Mouse (Mus musculus) midbrain, embryonic 15.5 days (tissue): ENCODE results near the gene Gm44965. TPM values are rescaled to one million over a fixed set of nuclear protein-coding genes. Genes with fewer than 3 reads are reported as not detected.

Experiments used
- ATAC-seq: fragments of 200-750 bp; cut with Nextera tagmentation; replicated peaks from 2 replicates; pipeline ENCODE4 v1.8.0; 2017; ENCODE audit warnings: moderate TSS enrichment
- H3K27ac ChIP-seq: fragments of 300-500 bp; sonication (generic); 2 replicates; pipeline ENCODE4 v1.5.1; 2015; ENCODE audit warnings: mild to moderate bottlenecking, inconsistent platforms
- H3K27me3 ChIP-seq: fragments of 300-500 bp; sonication (generic); replicated peaks from 2 replicates; pipeline ENCODE4 v1.6.1; 2015; ENCODE audit warnings: inconsistent platforms
- H3K36me3 ChIP-seq: fragments of 300-500 bp; sonication (generic); replicated peaks from 2 replicates; pipeline ENCODE4 v1.6.1; 2015; ENCODE audit warnings: inconsistent platforms
- H3K4me1 ChIP-seq: fragments of 300-500 bp; sonication (generic); 2 replicates; pipeline ENCODE4 v1.6.1; 2015; ENCODE audit warnings: inconsistent platforms
- H3K4me2 ChIP-seq: fragments of 300-500 bp; sonication (generic); 2 replicates; pipeline ENCODE4 v1.6.1; 2015; ENCODE audit warnings: inconsistent platforms, mild to moderate bottlenecking, moderate library complexity
- H3K4me3 ChIP-seq: fragments of 300-500 bp; sonication (generic); 2 replicates; pipeline ENCODE4 v1.5.1; 2015; ENCODE audit warnings: mild to moderate bottlenecking, inconsistent platforms
- H3K9ac ChIP-seq: fragments of 300-500 bp; sonication (generic); 2 replicates; pipeline ENCODE4 v1.6.1; 2015; ENCODE audit warnings: mild to moderate bottlenecking, inconsistent platforms
- H3K9me3 ChIP-seq: fragments of 300-500 bp; sonication (generic); 2 replicates; pipeline ENCODE4 v1.6.1; 2016; ENCODE audit warnings: inconsistent platforms
- WGBS: fragments of 180-500 bp; shearing (Covaris S2); methylation state at CpG from one replicate; pipeline ENCODE4 v1.1.7; 2015; ENCODE audit warnings: mixed read lengths; 5-methylcytosine and 5-hydroxymethylcytosine counted together
- polyA plus RNA-seq: library from polyadenylated mRNA; unstranded; fragments of >200 nt; fragmentation: Nextera tagmentation; extraction: Ambion mirVana; gene quantifications from 2 replicates; pipeline ENCODE4 v1.2.1, GENCODE M21; 2015

Gm44965 gene
- polyA plus RNA-seq, 1 experiment from 2014 or later = not detected

DNA sequence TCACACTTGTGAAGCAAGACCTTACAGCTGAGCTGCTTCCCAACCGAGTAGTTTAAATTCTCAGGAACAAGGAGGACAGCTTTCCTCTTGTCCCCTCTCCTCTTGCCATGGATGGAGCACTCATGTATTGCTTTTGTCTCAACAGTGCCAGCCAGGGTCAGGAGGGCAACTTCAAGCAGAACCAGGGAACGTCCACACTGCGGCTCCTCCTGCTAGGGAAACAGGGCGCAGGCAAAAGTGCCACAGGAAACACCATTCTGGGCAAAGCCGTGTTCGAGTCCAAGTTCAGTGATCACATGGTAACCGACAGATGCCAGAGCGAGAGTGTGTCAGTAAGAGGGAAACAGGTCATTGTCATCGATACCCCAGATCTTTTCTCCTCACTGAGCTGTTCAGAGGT, 56.3 kb downstream of the Gm44965 start:
- H3K27ac ChIP-seq = no peak overlapping the region
- H3K4me2 ChIP-seq = no peak overlapping the region
- no peak overlapping the region for H3K9ac ChIP-seq
- no peaks in the 10 kb centered on the region for H3K27me3 ChIP-seq
- WGBS = 92% methylated on average over 9 of the region's 9 CpGs
- ATAC-seq = no peak
- no peaks in the 10 kb centered on the region for H3K36me3 ChIP-seq
- H3K9me3 ChIP-seq = no peaks in the 10 kb centered on the region
- H3K4me3 ChIP-seq = no peak overlapping the region
- H3K4me1 ChIP-seq = no peaks in the 10 kb centered on the region

- Histone ChIP-seq H3K9me3 (no peaks in the 10 kb centered on the region), H3K4me1 (no peaks in the 10 kb centered on the region), H3K36me3 (no peaks in the 10 kb centered on the region), H3K9ac (no peak overlapping the region), H3K27me3 (no peaks in the 10 kb centered on the region), H3K4me2 (no peak overlapping the region), H3K4me3 (no peak overlapping the region), H3K27ac (no peak overlapping the region)
- no peak for ATAC-seq
- WGBS = 87% methylated on average over 5 of the region's 5 CpGs
These were observed 65.0 kb downstream of the Gm44965 start for GRCm38 (mm10) chr6:48658721-48659120.

DNA sequence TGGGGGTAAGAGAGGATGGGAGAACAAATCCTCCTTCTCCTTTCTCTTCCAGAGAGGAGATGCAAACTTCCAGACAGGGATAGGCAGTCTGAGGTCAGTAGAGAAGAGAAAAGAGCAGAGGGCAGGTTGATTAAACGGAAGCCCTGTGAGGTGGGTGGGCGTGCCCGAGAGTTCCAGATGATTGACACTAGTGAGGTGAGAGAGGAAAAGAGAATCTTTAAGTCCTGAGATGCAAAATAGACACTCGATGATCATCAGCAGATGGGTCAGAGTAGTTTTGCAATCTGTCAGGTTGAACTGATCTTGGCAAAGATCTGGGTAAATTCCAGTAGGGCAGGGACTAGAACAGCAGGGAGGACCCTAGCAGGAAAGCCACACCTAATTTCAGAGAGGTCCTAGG, 71.0 kb downstream of the Gm44965 start:
- ATAC-seq = no peak
- Histone ChIP-seq H3K9ac (no peak overlapping the region), H3K4me3 (no peak overlapping the region), H3K27me3 (no peaks in the 10 kb centered on the region), H3K36me3 (no peaks in the 10 kb centered on the region), H3K4me1 (no peaks in the 10 kb centered on the region), H3K27ac (no peak overlapping the region), H3K9me3 (no peaks in the 10 kb centered on the region), H3K4me2 (no peak overlapping the region)
- WGBS = 84% methylated on average over 4 of the region's 4 CpGs

DNA sequence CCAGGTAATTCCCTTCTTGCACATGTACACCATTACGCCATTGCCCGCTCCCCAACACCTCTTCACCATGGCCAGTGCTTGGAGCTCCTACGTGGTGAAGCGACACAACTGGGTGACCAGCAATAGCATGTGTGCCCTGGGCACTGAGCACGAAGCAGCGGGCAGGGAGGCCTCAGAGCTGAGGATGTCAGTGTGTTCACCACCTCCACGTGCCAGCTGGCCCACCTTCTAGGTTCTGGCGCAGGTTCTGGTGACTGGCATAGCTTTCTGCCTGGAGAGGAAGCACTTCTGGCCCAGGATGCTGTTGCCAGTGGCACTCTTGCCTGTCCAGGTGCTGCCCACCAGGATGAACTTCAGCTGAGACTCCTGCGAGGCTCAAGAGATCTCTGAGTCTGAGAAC, 71.7 kb downstream of the Gm44965 start:
- H3K4me1 ChIP-seq = no peaks in the 10 kb centered on the region
- no peaks in the 10 kb centered on the region for H3K27me3 ChIP-seq
- no peak overlapping the region for H3K9ac ChIP-seq
- no peaks in the 10 kb centered on the region for H3K9me3 ChIP-seq
- H3K36me3 ChIP-seq = no peaks in the 10 kb centered on the region
- H3K4me2 ChIP-seq = no peak overlapping the region
- no peak for ATAC-seq
- no peak overlapping the region for H3K27ac ChIP-seq
- H3K4me3 ChIP-seq = no peak overlapping the region
- 95% methylated on average over 9 of the region's 9 CpGs for WGBS

- no peak overlapping the region for H3K4me3 ChIP-seq
- no peak for ATAC-seq
- no peaks in the 10 kb centered on the region for H3K27me3 ChIP-seq
- H3K27ac ChIP-seq = no peak overlapping the region
- WGBS = 74% methylated on average over 7 of the region's 7 CpGs
- no peak overlapping the region for H3K9ac ChIP-seq
- H3K4me1 ChIP-seq = no peaks in the 10 kb centered on the region
- H3K36me3 ChIP-seq = no peaks in the 10 kb centered on the region
- no peak overlapping the region for H3K4me2 ChIP-seq
- H3K9me3 ChIP-seq = no peaks in the 10 kb centered on the region
These were observed 72.4 kb downstream of the Gm44965 start for GRCm38 (mm10) chr6:48666159-48666586.

- no peak for ATAC-seq
- H3K4me2 ChIP-seq = no peak overlapping the region
These were observed 74.3 kb downstream of the Gm44965 start for GRCm38 (mm10) chr6:48668022-48668421.

More at GRCm38 (mm10) chr6:48668022-48668421, 74.3 kb downstream of the Gm44965 start:
- H3K4me3 ChIP-seq = no peak overlapping the region
- H3K9ac ChIP-seq = no peak overlapping the region
- no peaks in the 10 kb centered on the region for H3K9me3 ChIP-seq
- H3K4me1 ChIP-seq = no peaks in the 10 kb centered on the region
- H3K27me3 ChIP-seq = no peaks in the 10 kb centered on the region
- H3K27ac ChIP-seq = no peak overlapping the region
- no peaks in the 10 kb centered on the region for H3K36me3 ChIP-seq

Other genes with a start within 250 kb of the Gm44965 start
- gene Krba1, start 198.4 kb upstream of the Gm44965 start, polyA plus RNA-seq = 31.5 and 33.3 TPM in 2 replicates
- 28.9 and 33.8 TPM in 2 replicates for gene Zfp467, start 148.1 kb upstream of the Gm44965 start, polyA plus RNA-seq
- gene Sspo, start 145.7 kb upstream of the Gm44965 start, polyA plus RNA-seq = 0.40 and 0.46 TPM in 2 replicates
- gene Atp6v0e2, start 56.3 kb upstream of the Gm44965 start, polyA plus RNA-seq = 292 and 304 TPM in 2 replicates
- gene Lrrc61, start 39.1 kb upstream of the Gm44965 start, polyA plus RNA-seq = 27.9 and 28.5 TPM in 2 replicates
- 4.5 and 5.6 TPM in 2 replicates for gene Rarres2, start 21.2 kb upstream of the Gm44965 start, polyA plus RNA-seq
- not detected in 2 replicates for gene Gm45021, start 4.3 kb upstream of the Gm44965 start, polyA plus RNA-seq
- 48.9 and 50.4 TPM in 2 replicates for gene Repin1, start 58 bp upstream of the Gm44965 start, polyA plus RNA-seq
- gene Zfp775, start 8.1 kb downstream of the Gm44965 start, polyA plus RNA-seq = 16.3 and 16.8 TPM in 2 replicates
- 20.9 and 23.8 TPM in 2 replicates for gene AI854703, start 32.8 kb downstream of the Gm44965 start, polyA plus RNA-seq
- gene Gimap8, start 53.3 kb downstream of the Gm44965 start, polyA plus RNA-seq = 0.52 and 0.86 TPM in 2 replicates
- gene Gimap9, start 82.2 kb downstream of the Gm44965 start, polyA plus RNA-seq = 1.5 and 1.7 TPM in 2 replicates
- 0.68 and 1.5 TPM in 2 replicates for gene Gimap4, start 90.6 kb downstream of the Gm44965 start, polyA plus RNA-seq
- 6.6 and 6.8 TPM in 2 replicates for gene Gimap6, start 114.3 kb downstream of the Gm44965 start, polyA plus RNA-seq
- gene Gm28053, start 124.7 kb downstream of the Gm44965 start, polyA plus RNA-seq = 0.88 TPM in 1 of 2 replicates, not detected in the other
- not detected in 2 replicates for gene Gimap7, start 124.7 kb downstream of the Gm44965 start, polyA plus RNA-seq
- 4.8 and 5.8 TPM in 2 replicates for gene Gimap1, start 145.1 kb downstream of the Gm44965 start, polyA plus RNA-seq
- gene Gimap5, start 152.3 kb downstream of the Gm44965 start, polyA plus RNA-seq = 0.71 and 1.6 TPM in 2 replicates
- not detected in 2 replicates for gene Gimap3, start 176.9 kb downstream of the Gm44965 start, polyA plus RNA-seq
- gene Tmem176a, start 247.0 kb downstream of the Gm44965 start, polyA plus RNA-seq = 15.0 and 16.1 TPM in 2 replicates
- gene Tmem176b, start 247.6 kb downstream of the Gm44965 start, polyA plus RNA-seq = 110 and 122 TPM in 2 replicates